Mouse (Mus musculus) embryonic stem cell, embryonic (primary cell): ENCODE measurements around the gene Grtp1.

ENCODE experiments used
- CTCF ChIA-PET, 4 experiments: fragments of 300-600 bp in 2 of 4; fragments of 350-600 bp in 2 of 4; sonication (Branson Sonifier 250); formaldehyde crosslinking; loops; one replicate each; lab custom pipeline; 2022; ENCODE audit warnings: inconsistent platforms in 2 of 4; lab: Charles Lee
- POLR2A ChIA-PET, 4 experiments: fragments of 300-600 bp in 2 of 4; fragments of 350-600 bp in 2 of 4; sonication (Branson Sonifier 250); formaldehyde crosslinking; loops; one replicate each; lab custom pipeline; 2022; ENCODE audit warnings: antibody characterized with exemption in 4 of 4, inconsistent platforms in 1 of 4; lab: Charles Lee

Gene Grtp1

GRCm38 (mm10) chr8:13163563-13163962, 36.9 kb downstream of the Grtp1 start:
- POLR2A ChIA-PET = interaction anchor here in 3 of 4 experiments (0.6 to 13.8 kb wide), 31 partner anchors 6 to 289 kb away, joined by 3 to 210 read pairs (median 4); partner anchors contain the start of genes Cul4a (in 2 of the 3), Grtp1 (in 2 of the 3), Pcid2 (in 2 of the 3) and Adprhl1 (in 1 of the 3)

GRCm38 (mm10) chr8:13162098-13162497, 38.3 kb downstream of the Grtp1 start:
- POLR2A ChIA-PET = interaction anchor here (1.0 to 13.8 kb wide), 27 partner anchors 8 to 291 kb away, joined by 3 to 210 read pairs (median 4); partner anchors contain the start of genes Grtp1 (in 2 of the 4), Adprhl1 (in 1 of the 4), Cul4a (in 1 of the 4) and Dcun1d2 (in 1 of the 4)
- CTCF ChIA-PET = interaction anchor here in 2 of 4 experiments (0.7 to 1.3 kb wide), 3 partner anchors 125 to 170 kb away, joined by 3 to 4 read pairs (median 3); no protein-coding TSS in a partner anchor

More at GRCm38 (mm10) chr8:13163563-13163962, 36.9 kb downstream of the Grtp1 start:
- CTCF ChIA-PET = interaction anchor here in 2 of 4 experiments (0.6 to 1.4 kb wide), 2 partner anchors 12 to 43 kb away, joined by 3 to 7 read pairs; no protein-coding TSS in a partner anchor

DNA sequence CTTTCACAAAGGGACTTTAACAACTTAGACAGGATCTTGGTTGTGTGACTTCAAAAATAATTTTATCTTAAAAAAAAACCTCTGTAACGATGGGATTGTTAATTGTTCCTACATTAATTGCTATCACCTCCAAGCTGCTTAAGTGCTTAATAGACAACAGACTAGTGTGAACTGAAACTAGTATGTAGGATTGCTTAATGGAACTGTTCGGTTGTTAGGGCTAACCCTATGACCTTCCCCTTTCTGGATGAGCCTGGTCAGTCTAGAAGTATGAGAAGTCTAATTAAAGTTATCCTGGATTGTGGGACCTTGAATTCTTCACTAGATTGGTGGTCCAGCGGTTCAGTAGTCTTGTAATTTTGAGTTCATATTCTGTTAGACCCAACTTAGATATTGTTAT, 39.7 kb downstream of the Grtp1 start:
- ChIA-PET POLR2A (interaction anchor here in 3 of 4 experiments (0.8 to 13.8 kb wide), 26 partner anchors 9 to 233 kb away, joined by 3 to 210 read pairs (median 5); partner anchors contain the start of genes Cul4a (in 2 of the 3), Grtp1 (in 2 of the 3), Pcid2 (in 2 of the 3) and Dcun1d2 (in 1 of the 3)), CTCF (no interaction called here)

DNA sequence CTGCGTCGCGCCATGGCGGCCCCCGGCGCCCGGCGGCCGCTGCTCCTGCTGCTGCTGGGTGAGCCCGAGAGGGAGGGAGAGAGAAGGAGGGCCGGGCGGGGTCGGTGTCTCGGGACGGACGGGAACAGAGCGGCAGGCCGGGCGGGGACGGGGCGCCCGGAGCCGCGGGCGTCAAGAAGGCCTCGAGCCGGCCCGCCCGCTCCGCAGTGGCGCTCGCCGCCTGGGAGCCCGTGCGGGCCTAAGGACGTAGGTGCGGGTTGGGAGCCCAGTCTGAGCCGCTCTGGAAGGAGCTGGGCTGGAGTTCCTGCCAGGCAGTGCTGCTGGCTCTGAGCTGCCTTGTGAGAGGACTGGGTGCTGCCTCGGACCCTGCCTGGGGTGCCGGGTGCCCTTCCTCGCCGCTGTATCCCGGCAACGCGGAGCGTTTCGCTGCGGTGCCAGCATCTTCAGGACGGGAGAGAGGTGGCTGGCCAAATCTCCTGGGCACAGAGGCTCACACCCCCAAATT, 41.0 kb downstream of the Grtp1 start:
- POLR2A ChIA-PET = interaction anchor here (0.6 to 13.8 kb wide), 67 partner anchors 8 to 807 kb away, joined by 3 to 210 read pairs (median 4); partner anchors contain the start of genes Cul4a (in 3 of the 4), Dcun1d2 (in 3 of the 4), Pcid2 (in 3 of the 4) and Tmco3 (in 3 of the 4)
- CTCF ChIA-PET = interaction anchor here in 2 of 4 experiments (0.6 to 0.9 kb wide), 3 partner anchors 10 to 248 kb away, joined by 3 to 7 read pairs (median 3); no protein-coding TSS in a partner anchor

- ChIA-PET POLR2A (interaction anchor here (0.6 to 13.8 kb wide), 60 partner anchors 8 to 807 kb away, joined by 3 to 210 read pairs (median 4); partner anchors contain the start of genes Dcun1d2 (in 3 of the 4), Tmco3 (in 3 of the 4), Cul4a (in 2 of the 4) and Grtp1 (in 2 of the 4)), CTCF (interaction anchor here in 2 of 4 experiments (0.6 to 0.9 kb wide), 4 partner anchors 9 to 247 kb away, joined by 3 to 7 read pairs (median 4); no protein-coding TSS in a partner anchor)
These were observed 41.6 kb downstream of the Grtp1 start, which contains the start of gene Lamp1 for GRCm38 (mm10) chr8:13158718-13159376. TSS of gene Lamp1 (plus strand) at chr8:13159161.

GRCm38 (mm10) chr8:13156327-13157097, 43.9 kb downstream of the Grtp1 start:
- CTCF ChIA-PET = interaction anchor here in 1 of 4 experiments (0.5 kb wide), 1 partner anchor 18 kb away, joined by 5 read pairs; no protein-coding TSS in a partner anchor

GRCm38 (mm10) chr8:13155358-13155757, 45.1 kb downstream of the Grtp1 start:
- POLR2A ChIA-PET = interaction anchor here in 1 of 4 experiments (13.8 kb wide), 1 partner anchor 50 kb away, joined by 191 read pairs; the partner anchor contains the start of gene Grtp1

More at GRCm38 (mm10) chr8:13156327-13157097, 43.9 kb downstream of the Grtp1 start:
- POLR2A ChIA-PET = interaction anchor here in 2 of 4 experiments (1.3 to 13.8 kb wide), 5 partner anchors 18 to 131 kb away, joined by 3 to 191 read pairs (median 4); partner anchors contain the start of gene Grtp1 (in 1 of the 2)

DNA sequence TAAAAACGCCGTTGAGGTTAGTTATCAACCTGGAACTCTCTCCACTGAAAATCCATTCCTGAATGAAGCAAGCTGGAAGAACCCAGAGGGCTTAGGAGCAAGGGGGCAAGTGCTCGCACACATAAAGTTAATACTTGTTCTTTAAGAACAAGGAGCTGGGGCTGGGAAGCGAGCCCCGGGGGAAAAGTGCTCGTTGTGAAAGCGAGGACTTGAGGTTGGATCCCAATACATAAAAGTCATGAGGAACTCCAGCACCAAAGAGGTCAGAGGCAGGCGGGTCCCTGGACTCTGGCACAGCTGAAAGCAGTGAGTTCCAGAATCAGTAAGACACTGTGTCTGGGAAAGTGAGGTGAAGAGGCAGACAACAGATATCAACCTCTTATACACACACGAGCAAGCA, 46.3 kb downstream of the Grtp1 start:
- ChIA-PET CTCF (interaction anchor here in 2 of 4 experiments (0.6 to 1.3 kb wide), 2 partner anchors 60 to 205 kb away, joined by 4 read pairs; no protein-coding TSS in a partner anchor), POLR2A (interaction anchor here in 3 of 4 experiments (0.6 to 2.0 kb wide), 10 partner anchors 9 to 858 kb away, joined by 3 to 12 read pairs (median 4); no protein-coding TSS in a partner anchor)

More at GRCm38 (mm10) chr8:13155358-13155757, 45.1 kb downstream of the Grtp1 start:
- CTCF ChIA-PET = interaction anchor here in 1 of 4 experiments (1.3 kb wide), 1 partner anchor 58 kb away, joined by 4 read pairs; no protein-coding TSS in a partner anchor

GRCm38 (mm10) chr8:13150929-13151328, 49.5 kb downstream of the Grtp1 start:
- ChIA-PET POLR2A (interaction anchor here in 2 of 4 experiments (0.8 to 3.2 kb wide), 3 partner anchors 11 to 19 kb away, joined by 4 to 15 read pairs (median 4); no protein-coding TSS in a partner anchor), CTCF (no interaction called here)

GRCm38 (mm10) chr8:13149866-13150265, 50.6 kb downstream of the Grtp1 start:
- CTCF ChIA-PET = interaction anchor here in 3 of 4 experiments (0.7 to 1.0 kb wide), 6 partner anchors 9 to 152 kb away, joined by 3 to 6 read pairs (median 4); partner anchors contain the start of genes Adprhl1 (in 2 of the 3) and Lamp1 (in 1 of the 3)
- POLR2A ChIA-PET = interaction anchor here in 3 of 4 experiments (0.6 to 3.2 kb wide), 11 partner anchors 9 to 1539 kb away, joined by 3 to 20 read pairs (median 4); partner anchors contain the start of genes Lamp1 (in 2 of the 3) and Adprhl1 (in 1 of the 3)

- ChIA-PET CTCF (interaction anchor here in 2 of 4 experiments (0.7 to 1.0 kb wide), 4 partner anchors 10 to 151 kb away, joined by 3 to 6 read pairs (median 4); partner anchors contain the start of genes Adprhl1 (in 2 of the 2) and Lamp1 (in 1 of the 2)), POLR2A (interaction anchor here in 3 of 4 experiments (0.6 to 3.2 kb wide), 11 partner anchors 9 to 1539 kb away, joined by 3 to 20 read pairs (median 4); partner anchors contain the start of genes Lamp1 (in 2 of the 3) and Adprhl1 (in 1 of the 3))
These were observed 51.1 kb downstream of the Grtp1 start for GRCm38 (mm10) chr8:13149287-13149686.

- ChIA-PET CTCF (no interaction called here), POLR2A (interaction anchor here in 2 of 4 experiments (1.2 to 3.2 kb wide), 7 partner anchors 9 to 105 kb away, joined by 4 to 20 read pairs (median 11); partner anchors contain the start of genes Lamp1 (in 2 of the 2) and Adprhl1 (in 1 of the 2))
These were observed 51.9 kb downstream of the Grtp1 start for GRCm38 (mm10) chr8:13148476-13148875.

DNA sequence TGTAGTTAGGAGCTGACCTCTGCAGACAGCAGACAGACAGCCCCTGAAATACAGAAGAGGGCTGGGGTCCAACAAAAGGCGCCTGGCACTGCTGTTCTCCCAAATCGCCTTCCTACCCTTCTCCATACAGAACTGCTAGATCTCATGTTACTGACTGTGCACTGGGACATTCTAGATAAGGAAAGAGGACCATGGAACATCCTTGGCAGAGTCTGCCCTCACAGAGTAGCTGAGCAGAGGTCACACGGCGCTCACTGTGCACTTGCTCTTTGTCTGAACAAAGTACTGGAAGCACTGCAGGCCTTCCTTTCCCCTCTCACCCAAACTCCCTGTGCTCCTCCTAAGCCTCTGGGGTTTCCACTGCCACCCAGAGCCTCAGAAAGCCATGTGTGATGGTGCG, 58.7 kb downstream of the Grtp1 start:
- CTCF ChIA-PET = interaction anchor here in 2 of 4 experiments (0.5 to 1.4 kb wide), 2 partner anchors 10 to 154 kb away, joined by 4 to 5 read pairs; no protein-coding TSS in a partner anchor
- POLR2A ChIA-PET = interaction anchor here in 2 of 4 experiments (1.2 to 2.9 kb wide), 5 partner anchors 18 to 61 kb away, joined by 3 to 15 read pairs (median 7); partner anchors contain the start of gene Lamp1 (in 2 of the 2)

- ChIA-PET POLR2A (interaction anchor here in 2 of 4 experiments (1.0 to 3.7 kb wide), 30 partner anchors 9 to 409 kb away, joined by 3 to 24 read pairs (median 4); partner anchors contain the start of genes Cul4a (in 2 of the 2), Lamp1 (in 2 of the 2), Pcid2 (in 2 of the 2) and Dcun1d2 (in 1 of the 2)), CTCF (interaction anchor here in 3 of 4 experiments (0.5 to 0.6 kb wide), 4 partner anchors 39 to 1520 kb away, joined by 3 read pairs; no protein-coding TSS in a partner anchor)
These were observed 60.7 kb downstream of the Grtp1 start for GRCm38 (mm10) chr8:13139641-13140182.

GRCm38 (mm10) chr8:13132220-13132619, 68.2 kb downstream of the Grtp1 start:
- POLR2A ChIA-PET = interaction anchor here in 2 of 4 experiments (0.7 to 1.6 kb wide), 3 partner anchors 18 to 27 kb away, joined by 4 to 5 read pairs (median 4); partner anchors contain the start of gene Lamp1 (in 1 of the 2)
- CTCF ChIA-PET = interaction anchor here (0.5 to 1.7 kb wide), 22 partner anchors 9 to 236 kb away, joined by 3 to 8 read pairs (median 3); partner anchors contain the start of genes Adprhl1 (in 1 of the 4), Cul4a (in 1 of the 4) and Pcid2 (in 1 of the 4)
